Mouse (Mus musculus): ENCODE data around the gene Platr17.

Gene Platr17

DNA sequence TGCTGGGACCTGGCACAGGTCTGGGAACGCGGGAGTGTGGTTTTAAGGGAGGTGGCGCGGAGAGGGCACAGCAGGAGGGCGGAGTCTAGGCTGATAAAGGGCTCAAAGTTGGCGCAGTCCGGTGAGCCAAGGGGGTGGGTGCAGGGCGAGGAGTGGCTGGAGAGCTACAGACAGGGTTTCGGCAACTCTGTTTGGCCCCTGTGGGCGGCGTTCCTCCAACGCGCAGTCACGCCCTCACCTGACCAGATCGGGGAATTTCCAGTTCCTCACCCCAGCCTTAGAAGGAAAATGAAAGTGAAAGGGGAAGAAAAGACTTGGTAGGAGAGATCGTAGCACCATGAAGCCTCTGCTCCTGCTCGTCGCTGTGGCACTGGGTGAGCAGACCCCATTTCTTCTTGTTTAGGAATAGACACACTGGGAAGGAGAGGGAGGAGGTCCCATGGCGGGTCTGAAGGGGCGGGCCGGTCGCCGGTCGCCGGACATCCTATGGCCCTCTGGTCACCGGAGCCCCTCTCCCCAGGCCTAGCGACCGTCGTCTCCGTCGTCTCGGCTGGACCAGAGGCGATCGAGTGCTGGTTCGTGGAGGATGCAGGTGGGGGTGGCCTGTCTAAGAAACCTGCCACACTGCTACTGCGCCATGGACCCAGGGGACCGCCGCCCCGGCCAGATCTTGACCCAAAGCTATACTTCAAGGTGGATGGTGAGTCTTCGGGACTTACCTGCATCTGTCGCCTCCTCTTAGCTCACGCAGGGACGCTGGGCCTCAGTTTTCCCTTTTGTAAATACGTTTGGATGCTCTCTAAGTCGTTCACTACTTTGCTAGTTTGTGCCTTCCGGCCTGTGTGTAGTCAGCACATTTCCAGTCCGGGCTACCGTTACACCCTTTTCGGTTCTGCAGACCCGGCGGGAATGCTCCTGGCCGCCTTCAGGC lies 14.7 kb downstream of the Platr17 start:
- no peak for DNase-seq (ENCODE audit: low read depth, low spot score)

DNA sequence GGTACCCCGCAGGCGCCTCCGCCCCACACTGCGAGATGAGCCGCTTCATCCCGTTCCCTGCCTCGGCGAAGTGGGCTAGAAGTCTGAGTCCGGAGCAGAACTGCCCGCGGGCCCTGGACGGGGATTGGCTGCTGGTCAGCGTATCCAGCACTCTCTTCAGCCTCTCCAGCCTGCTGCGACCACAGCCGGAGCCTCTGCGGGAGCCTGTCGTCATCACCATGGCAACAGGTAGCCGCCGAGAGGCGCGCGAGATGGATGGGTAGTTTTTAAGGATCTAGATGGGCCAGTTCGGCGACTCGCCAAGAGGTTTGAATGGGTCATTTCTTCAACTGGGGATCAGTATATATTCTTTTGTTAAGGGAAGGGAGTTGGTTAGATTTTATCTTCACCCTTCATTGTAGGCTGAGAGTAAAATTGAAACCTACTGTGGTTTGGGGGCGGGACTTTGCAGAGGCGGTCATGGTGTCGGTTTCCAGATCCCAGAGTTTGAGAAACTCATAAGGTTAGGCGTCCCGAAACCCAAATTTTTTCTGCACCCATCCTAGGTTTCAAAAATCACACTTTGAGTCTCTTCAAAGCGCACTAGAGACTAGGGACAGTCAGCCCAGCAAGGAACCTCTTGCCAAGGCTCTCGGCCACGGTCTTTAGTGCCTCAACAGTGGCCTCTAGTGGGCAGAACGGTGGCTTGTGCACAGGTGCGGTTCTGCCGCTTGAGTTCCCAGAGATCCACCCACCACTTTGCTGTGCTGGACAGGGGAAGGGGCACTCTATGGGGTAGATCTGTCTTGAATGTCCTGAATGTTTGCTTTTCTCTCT lies 15.6 kb downstream of the Platr17 start:
- no peak for DNase-seq (ENCODE audit: low read depth, low spot score)

- DNase-seq (ENCODE audit: low read depth, low spot score), result no peak
These were observed 16.4 kb downstream of the Platr17 start for GRCm38 (mm10) chr17:33921361-33921760.

- no peak for DNase-seq (ENCODE audit: low read depth, low spot score)
These were observed 19.8 kb downstream of the Platr17 start for GRCm38 (mm10) chr17:33924577-33925283.

GRCm38 (mm10) chr17:33925406-33926116 lies 20.6 kb downstream of the Platr17 start:
- no peak for DNase-seq (ENCODE audit: low read depth, low spot score)

DNA sequence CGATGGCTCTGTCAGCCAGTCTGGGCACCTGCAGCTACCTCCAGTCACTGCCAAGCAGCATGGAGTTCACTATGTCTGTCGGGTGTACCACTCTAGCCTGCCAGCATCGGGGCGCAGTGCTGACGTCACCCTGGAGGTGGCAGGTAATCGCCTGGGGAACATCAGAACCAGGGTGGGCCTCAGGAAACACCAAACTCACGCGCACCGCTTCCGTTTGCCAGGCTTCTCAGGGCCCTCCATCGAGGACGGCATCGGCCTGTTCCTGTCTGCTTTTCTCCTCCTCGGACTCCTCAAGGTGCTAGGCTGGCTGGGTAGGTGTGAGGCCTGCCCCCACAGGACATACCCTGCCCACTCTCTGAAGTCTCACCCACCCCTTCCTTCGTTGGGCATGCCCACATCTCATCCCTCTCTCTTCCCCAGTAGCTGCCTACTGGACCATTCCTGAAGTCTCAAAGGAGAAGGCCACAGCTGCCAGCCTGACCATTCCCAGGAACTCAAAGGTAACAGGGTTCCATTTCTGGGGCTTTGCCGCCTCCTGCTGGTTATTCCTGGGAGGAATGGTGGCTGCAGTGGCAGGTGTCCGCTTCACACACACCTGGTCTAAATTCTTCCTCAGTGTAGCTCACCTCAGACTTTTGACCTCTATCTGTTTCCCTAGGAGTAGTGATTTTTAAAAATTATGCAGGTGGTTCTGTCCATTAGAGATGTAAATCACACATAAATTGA lies 21.4 kb downstream of the Platr17 start:
- no peak for DNase-seq (ENCODE audit: low read depth, low spot score)

GRCm38 (mm10) chr17:33928251-33928947 lies 23.5 kb downstream of the Platr17 start:
- no peak for DNase-seq (ENCODE audit: low read depth, low spot score)

DNA sequence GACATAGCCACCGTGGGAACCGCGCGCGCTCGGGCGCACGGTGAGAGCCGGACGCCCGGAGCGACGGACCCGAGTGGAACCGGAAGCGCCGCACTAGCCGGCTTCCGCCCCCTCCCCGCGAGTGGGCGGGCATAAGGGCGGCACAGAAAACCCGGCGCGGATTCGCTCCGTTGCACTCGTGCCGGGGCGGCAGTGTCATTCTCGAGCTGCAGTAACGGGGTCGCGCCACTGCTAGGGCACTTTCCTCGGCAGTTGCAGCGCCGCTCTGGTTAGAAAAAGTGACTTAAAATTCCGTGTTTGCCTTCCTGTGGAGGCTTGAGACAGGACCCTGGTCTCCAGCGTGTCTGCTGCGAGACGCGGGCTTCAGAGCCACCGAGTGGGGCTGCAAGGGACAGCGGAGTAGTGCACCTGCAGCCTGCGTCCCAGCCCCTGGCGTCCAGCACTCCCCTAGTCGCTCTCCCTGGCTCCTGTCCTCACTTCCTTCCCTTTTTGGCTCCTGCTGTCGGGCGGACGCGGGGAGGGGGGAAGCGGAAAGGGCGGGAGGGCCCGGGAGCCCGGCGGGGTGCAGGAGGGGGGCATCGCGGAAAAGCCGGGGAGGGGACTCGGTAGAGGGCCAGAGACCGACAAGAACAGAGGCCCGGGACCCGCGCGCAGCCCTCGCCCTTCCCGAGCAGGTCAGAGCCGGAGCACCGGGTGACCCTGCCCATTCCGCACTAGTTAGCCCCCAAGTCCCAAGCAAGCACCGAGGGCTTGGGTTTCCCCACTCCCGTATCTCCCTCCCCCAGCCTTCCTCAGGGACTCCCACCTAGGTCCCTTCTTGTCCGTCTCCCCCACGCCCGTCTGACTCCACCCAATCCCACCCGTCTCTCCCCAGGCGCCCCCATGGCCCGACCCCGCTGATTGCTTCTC lies 24.7 kb downstream of the Platr17 start, which contains the start of gene Rgl2:
Gene Rgl2, plus strand, starts transcription at position 173 of the 909 bp plus-strand sequence.
- peak; percentile 85 for DNase-seq (ENCODE audit: low read depth, low spot score)

DNA sequence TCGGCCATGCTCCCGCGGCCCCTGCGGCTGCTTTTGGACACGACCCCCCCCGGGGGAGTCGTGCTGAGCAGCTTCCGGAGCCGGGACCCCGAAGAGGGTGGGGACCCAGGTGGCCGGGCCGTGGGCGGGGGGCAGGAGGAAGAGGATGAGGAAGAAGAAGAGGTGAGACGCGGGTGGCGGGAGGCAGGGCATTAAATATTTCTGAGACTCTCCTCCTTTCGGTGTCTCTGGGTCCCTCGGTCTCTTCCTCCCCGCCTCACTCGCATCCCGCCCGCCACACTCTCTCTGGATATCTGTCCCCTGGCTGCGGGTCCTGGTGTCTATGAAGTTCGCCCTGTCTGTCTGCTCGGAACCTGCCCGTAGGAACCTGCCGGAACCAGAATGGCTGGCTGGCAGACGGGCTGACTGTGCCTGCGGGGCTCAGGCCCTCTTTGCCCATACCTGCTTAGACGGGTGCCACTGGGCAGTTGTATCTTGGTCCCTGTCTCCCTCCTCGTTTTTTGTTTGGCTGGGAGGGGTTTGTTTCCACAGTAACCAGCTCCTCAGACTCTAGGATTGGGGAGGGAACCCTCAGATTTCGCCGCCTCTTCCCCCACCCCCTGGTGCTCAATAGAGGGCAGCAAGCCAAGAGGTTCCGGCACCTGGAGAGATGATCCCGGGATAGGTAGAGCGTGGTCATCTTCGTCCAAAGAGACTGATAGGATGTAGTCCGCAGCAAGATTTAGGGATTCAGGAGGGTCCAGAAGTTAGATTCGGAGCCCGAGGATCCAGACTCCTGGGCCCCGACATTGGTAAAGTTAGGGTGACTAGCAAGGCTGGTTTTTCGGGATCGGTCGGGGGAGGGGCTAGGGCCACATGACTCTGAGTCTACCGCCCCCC lies 25.6 kb downstream of the Platr17 start:
- no peak for DNase-seq (ENCODE audit: low read depth, low spot score)

DNA sequence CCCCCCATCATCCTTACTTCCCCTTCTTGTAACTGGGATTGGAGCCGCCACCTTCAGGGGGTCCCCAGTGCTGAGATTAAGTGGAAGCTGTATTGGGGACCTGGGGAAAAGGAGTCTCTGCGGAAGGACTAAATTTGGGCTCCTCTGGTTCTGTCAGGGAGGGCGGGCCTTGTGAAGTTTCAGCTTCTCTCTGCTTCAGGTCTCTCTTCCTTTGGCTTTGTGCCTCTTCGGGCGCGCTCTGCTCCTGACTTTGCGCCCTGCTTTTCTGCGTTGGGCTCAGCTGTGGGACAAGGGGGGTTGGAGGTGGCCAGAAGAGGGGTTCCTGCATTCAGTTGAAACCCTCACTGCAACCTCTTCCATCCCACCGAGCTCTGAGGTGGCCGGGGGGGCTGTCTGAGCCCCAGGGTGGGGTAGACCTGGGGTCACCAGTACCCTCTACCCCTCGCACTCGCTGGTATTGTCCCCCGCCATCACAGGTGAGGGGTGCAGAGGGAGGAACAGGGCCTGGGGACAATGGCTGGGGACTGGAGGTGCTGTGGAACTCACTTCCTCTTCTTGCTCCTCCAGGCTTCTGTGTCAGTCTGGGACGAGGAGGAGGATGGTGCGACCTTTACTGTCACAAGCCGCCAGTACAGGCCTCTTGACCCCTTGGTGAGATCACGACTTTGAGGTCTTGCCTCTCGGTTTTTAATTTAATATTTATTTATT lies 26.4 kb downstream of the Platr17 start:
- no peak for DNase-seq (ENCODE audit: low read depth, low spot score)

DNA sequence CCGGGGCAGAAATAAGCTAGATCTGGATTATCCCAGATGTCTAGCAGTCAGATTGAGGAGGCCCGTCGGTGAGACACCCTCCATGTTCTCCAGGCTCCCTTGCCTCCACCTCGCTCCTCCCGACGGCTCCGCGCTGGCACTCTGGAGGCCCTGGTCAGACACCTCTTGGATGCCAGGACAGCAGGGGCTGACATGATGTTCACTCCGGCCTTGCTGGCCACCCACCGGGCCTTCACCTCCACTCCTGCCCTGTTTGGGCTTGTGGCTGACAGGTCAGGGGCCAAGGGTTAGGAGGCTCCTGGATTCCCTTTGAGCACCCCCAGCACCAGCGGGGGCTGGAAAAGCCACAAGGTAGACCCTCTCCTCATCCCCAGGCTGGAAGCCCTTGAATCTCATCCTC lies 27.0 kb downstream of the Platr17 start:
- DNase-seq (ENCODE audit: low read depth, low spot score), result no peak

- no peak for DNase-seq (ENCODE audit: low read depth, low spot score)
These were observed 27.5 kb downstream of the Platr17 start for GRCm38 (mm10) chr17:33932448-33932847.

- DNase-seq (ENCODE audit: low read depth, low spot score), result no peak
These were observed 28.0 kb downstream of the Platr17 start for GRCm38 (mm10) chr17:33932970-33933369.

DNA sequence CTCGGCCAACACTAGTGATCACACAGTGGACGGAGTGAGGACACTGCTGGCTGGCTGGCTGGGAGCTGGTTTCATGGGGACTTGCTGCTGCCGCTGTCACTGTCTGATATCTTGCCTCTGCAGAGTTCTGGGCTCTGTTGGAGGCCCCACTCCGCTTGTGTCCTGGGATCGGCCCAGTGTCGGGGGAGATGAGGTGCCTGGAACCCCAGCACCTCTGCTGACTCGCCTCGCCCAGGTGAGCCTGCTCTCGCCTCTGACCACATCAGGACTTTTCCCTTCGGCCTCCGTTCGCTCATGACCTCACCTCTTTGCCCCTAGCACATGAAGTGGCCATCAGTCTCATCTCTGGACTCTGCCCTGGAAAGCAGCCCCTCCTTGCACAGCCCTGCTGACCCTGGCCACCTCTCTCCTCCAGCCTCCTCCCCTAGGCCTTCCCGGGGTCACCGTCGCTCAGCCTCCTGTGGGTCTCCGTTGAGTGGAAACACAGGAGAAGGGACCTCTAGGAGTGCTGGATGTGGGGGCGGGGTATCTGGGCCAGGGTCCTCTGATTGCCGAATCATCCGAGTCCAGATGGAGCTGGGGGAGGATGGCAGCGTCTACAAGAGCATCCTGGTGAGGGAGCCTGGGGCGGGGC lies 30.6 kb downstream of the Platr17 start:
- no peak for DNase-seq (ENCODE audit: low read depth, low spot score)

DNA sequence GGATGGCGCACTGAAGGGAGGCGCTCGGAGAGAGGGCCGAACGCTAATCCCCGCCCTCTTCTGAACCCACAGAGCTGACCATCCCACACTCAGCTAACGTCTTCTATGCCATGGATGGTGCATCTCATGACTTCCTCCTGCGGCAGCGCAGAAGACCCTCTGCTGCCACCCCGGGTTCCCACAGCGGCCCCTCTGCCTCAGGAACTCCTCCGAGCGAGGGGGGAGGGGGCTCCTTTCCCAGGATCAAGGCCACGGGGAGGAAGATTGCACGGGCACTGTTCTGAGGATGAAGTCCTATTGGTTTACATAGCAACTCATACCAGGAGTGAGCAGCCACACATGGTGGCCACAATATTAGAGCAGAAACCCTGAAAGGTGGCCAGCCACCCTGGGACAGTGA lies 32.1 kb downstream of the Platr17 start:
- no peak for DNase-seq (ENCODE audit: low read depth, low spot score)

DNA sequence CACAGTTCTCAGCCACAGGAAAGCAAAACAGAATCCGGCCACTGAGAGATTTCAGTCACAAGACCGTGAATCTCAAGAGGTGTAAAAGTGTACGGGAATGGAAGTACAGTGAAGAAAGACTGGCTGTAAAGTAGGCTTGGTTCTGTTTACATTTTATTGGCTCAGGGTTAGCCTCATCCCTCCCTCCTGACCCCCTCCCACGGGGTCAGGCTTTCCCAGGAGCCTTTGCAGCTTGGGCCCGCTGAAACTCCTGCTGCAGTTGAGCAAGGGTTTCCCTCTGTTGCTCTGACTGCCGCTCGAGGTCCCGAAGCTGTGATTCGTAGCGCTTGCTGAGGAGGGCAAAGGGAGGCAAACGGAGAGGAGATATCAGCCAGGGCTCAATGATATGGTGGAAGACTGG lies 33.8 kb downstream of the Platr17 start:
- DNase-seq (ENCODE audit: low read depth, low spot score), result no peak

Data from brain, embryonic 18.5 days (tissue).